Mouse (Mus musculus): ENCODE measurements around the gene Olfr1255. TPM values are rescaled to one million over a fixed set of nuclear protein-coding genes. Genes with fewer than 3 reads are reported as not detected.

Olfr1255 gene
- not detected for polyA plus RNA-seq (2021)

- TF ChIP-seq CTCF (IDR thresholded peaks at IDR 0.05): no peak
- ATAC-seq (no peak), DNase-seq (ENCODE audit: low read depth, low spot score) (no peak)
- in situ Hi-C loops (cut with MboI; ENCODE audit: low pct_unique_long_range_greater_than_20kb): no loop called here
- peaks cover 5% of the 10 kb centered on the region for H3K27me3 ChIP-seq
- ChIA-PET POLR2A (no interaction called here), CTCF (interaction anchor here (1.2 kb wide), 1 partner anchor 9 kb away, joined by 3 read pairs; no protein-coding TSS in a partner anchor)
Measured at GRCm38 (mm10) chr2:89811751-89812150, at the start of gene Olfr1255. Olfr1255 (plus strand) TSS chr2:89812051.

- TF ChIP-seq CTCF (IDR thresholded peaks at IDR 0.05): no peak
- in situ Hi-C loops (cut with MboI; ENCODE audit: low pct_unique_long_range_greater_than_20kb): no loop called here
- ChIA-PET CTCF (no interaction called here), POLR2A (no interaction called here)
- no peaks in the 10 kb centered on the region for H3K27me3 ChIP-seq
- no peak for DNase-seq (ENCODE audit: low read depth, low spot score)
- no peak for ATAC-seq
Measured at GRCm38 (mm10) chr2:89793519-89793918, 18.3 kb upstream of the Olfr1255 start, which contains the start of gene Olfr1254. Olfr1254 (minus strand) TSS chr2:89793619.

- no peaks in the 10 kb centered on the region for H3K27me3 ChIP-seq
- ATAC-seq: no peak
- POLR2A ChIA-PET: no interaction called here
- no peak for DNase-seq (ENCODE audit: low read depth, low spot score)
- TF ChIP-seq CTCF (IDR thresholded peaks at IDR 0.05): no peak
- CTCF ChIA-PET: no interaction called here
- in situ Hi-C loops (cut with MboI; ENCODE audit: low pct_unique_long_range_greater_than_20kb): no loop called here
Measured at GRCm38 (mm10) chr2:89799583-89799982, 12.3 kb upstream of the Olfr1255 start.

GRCm38 (mm10) chr2:89810751-89811150, 1.1 kb upstream of the Olfr1255 start:
- ChIA-PET POLR2A (no interaction called here), CTCF (no interaction called here)
- TF ChIP-seq CTCF (IDR thresholded peaks at IDR 0.05): no peak
- peaks cover 5% of the 10 kb centered on the region for H3K27me3 ChIP-seq
- no peak for ATAC-seq
- no peak for DNase-seq (ENCODE audit: low read depth, low spot score)
- in situ Hi-C loops (cut with MboI; ENCODE audit: low pct_unique_long_range_greater_than_20kb): no loop called here

GRCm38 (mm10) chr2:89820216-89820615, 8.4 kb downstream of the Olfr1255 start:
- no peak for ATAC-seq
- H3K27me3 ChIP-seq: no peaks in the 10 kb centered on the region
- POLR2A ChIA-PET: no interaction called here
- no peak for TF ChIP-seq CTCF (IDR thresholded peaks at IDR 0.05)
- CTCF ChIA-PET: interaction anchor here (1.4 kb wide), 1 partner anchor 9 kb away, joined by 3 read pairs; the partner anchor contains the start of gene Olfr1255
- DNase-seq (ENCODE audit: low read depth, low spot score): no peak
- in situ Hi-C loops (cut with MboI; ENCODE audit: low pct_unique_long_range_greater_than_20kb): no loop called here

GRCm38 (mm10) chr2:89841455-89841854, 29.6 kb downstream of the Olfr1255 start, which contains the start of gene Olfr1256:
Olfr1256 (minus strand) TSS chr2:89841555.
- in situ Hi-C loops (cut with MboI; ENCODE audit: low pct_unique_long_range_greater_than_20kb): no loop called here
- H3K27me3 ChIP-seq: no peaks in the 10 kb centered on the region
- ATAC-seq (no peak), DNase-seq (ENCODE audit: low read depth, low spot score) (no peak)
- ChIA-PET CTCF (no interaction called here), POLR2A (no interaction called here)
- no peak for TF ChIP-seq CTCF (IDR thresholded peaks at IDR 0.05)

- POLR2A ChIA-PET: no interaction called here
- ATAC-seq (no peak), DNase-seq (ENCODE audit: low read depth, low spot score) (no peak)
- TF ChIP-seq CTCF (IDR thresholded peaks at IDR 0.05): no peak
- CTCF ChIA-PET: interaction anchor here (1.5 kb wide), 1 partner anchor 13 kb away, joined by 3 read pairs; no protein-coding TSS in a partner anchor
- in situ Hi-C loops (cut with MboI; ENCODE audit: low pct_unique_long_range_greater_than_20kb): no loop called here
- H3K27me3 ChIP-seq: no peaks in the 10 kb centered on the region
Measured at GRCm38 (mm10) chr2:89848105-89848504, 36.3 kb downstream of the Olfr1255 start, which contains the start of gene Olfr48. Olfr48 (minus strand) TSS chr2:89848205.

GRCm38 (mm10) chr2:89849230-89849629, 37.4 kb downstream of the Olfr1255 start:
- CTCF ChIA-PET: interaction anchor here (1.5 kb wide), 1 partner anchor 12 kb away, joined by 3 read pairs; no protein-coding TSS in a partner anchor
- no peak for TF ChIP-seq CTCF (IDR thresholded peaks at IDR 0.05)
- no peaks in the 10 kb centered on the region for H3K27me3 ChIP-seq
- no peak for ATAC-seq
- POLR2A ChIA-PET: no interaction called here
- in situ Hi-C loops (cut with MboI; ENCODE audit: low pct_unique_long_range_greater_than_20kb): no loop called here
- DNase-seq (ENCODE audit: low read depth, low spot score): no peak

Other genes with a start within 250 kb of the Olfr1255 start
- not detected for gene Olfr1245, start 233.6 kb upstream of the Olfr1255 start, polyA plus RNA-seq (2021)
- not detected for gene Olfr1246, start 218.9 kb upstream of the Olfr1255 start, polyA plus RNA-seq (2021)
- 0.09 TPM for gene Olfr1247, start 197.9 kb upstream of the Olfr1255 start, polyA plus RNA-seq (2021)
- not detected for gene Olfr1248, start 193.8 kb upstream of the Olfr1255 start, polyA plus RNA-seq (2021)
- gene Olfr1249, start 177.1 kb upstream of the Olfr1255 start, polyA plus RNA-seq (2021): not detected
- not detected for gene Olfr1250, start 150.6 kb upstream of the Olfr1255 start, polyA plus RNA-seq (2021)
- gene Olfr1251, start 140.1 kb upstream of the Olfr1255 start, polyA plus RNA-seq (2021): not detected
- gene Olfr1252, start 87.0 kb upstream of the Olfr1255 start, polyA plus RNA-seq (2021): not detected
- gene Olfr1253, start 55.0 kb upstream of the Olfr1255 start, polyA plus RNA-seq (2021): not detected
- not detected for gene Olfr1254, start 18.4 kb upstream of the Olfr1255 start, polyA plus RNA-seq (2021)
- gene Olfr1256, start 29.5 kb downstream of the Olfr1255 start, polyA plus RNA-seq (2021): 0.01 TPM
- gene Olfr48, start 36.2 kb downstream of the Olfr1255 start, polyA plus RNA-seq (2021): not detected
- not detected for gene Olfr1257, start 66.4 kb downstream of the Olfr1255 start, polyA plus RNA-seq (2021)
- gene Olfr1258, start 115.3 kb downstream of the Olfr1255 start, polyA plus RNA-seq (2021): not detected
- not detected for gene Olfr1259, start 136.6 kb downstream of the Olfr1255 start, polyA plus RNA-seq (2021)
- gene Olfr1260, start 162.3 kb downstream of the Olfr1255 start, polyA plus RNA-seq (2021): 0.01 TPM
- gene Olfr1261, start 179.2 kb downstream of the Olfr1255 start, polyA plus RNA-seq (2021): not detected
- not detected for gene Olfr1262, start 188.1 kb downstream of the Olfr1255 start, polyA plus RNA-seq (2021)
- gene Olfr1263, start 200.1 kb downstream of the Olfr1255 start, polyA plus RNA-seq (2021): not detected
- gene Olfr1264, start 213.5 kb downstream of the Olfr1255 start, polyA plus RNA-seq (2021): not detected
- gene Olfr1265, start 223.3 kb downstream of the Olfr1255 start, polyA plus RNA-seq (2021): 0.01 TPM

Measured in Patski (cell line).